Mouse (Mus musculus) natural killer cell, adult 2 months (primary cell): ENCODE data around the gene Pak2.
"Not testable (repeated sequence)": the region's sequence is repeated elsewhere in the genome, so short reads cannot be mapped to it uniquely, and the experiment has no call there.

Source experiments
- DNase-seq, 2 experiments: peaks; one replicate each; pipeline ENCODE4 v3.0.0; 2022; ENCODE audit warnings: low spot score in 2 of 2

Gene Pak2

GRCm38 (mm10) chr16:32091466-32091865, 12.3 kb upstream of the Pak2 start:
- no peak for DNase-seq

GRCm38 (mm10) chr16:32087629-32088443, 8.7 kb upstream of the Pak2 start:
- peak; percentile 40 to 41 for DNase-seq

- peak in 1 of 2 experiments; percentile 14 for DNase-seq
Observed at GRCm38 (mm10) chr16:32078408-32078990, 643 bp downstream of the Pak2 start.

- no peak for DNase-seq
Observed at GRCm38 (mm10) chr16:32077648-32078407, 1.3 kb downstream of the Pak2 start.

GRCm38 (mm10) chr16:32076406-32076805, 2.7 kb downstream of the Pak2 start:
- DNase-seq = no peak

- no peak for DNase-seq
Observed at GRCm38 (mm10) chr16:32075762-32076161, 3.4 kb downstream of the Pak2 start.

- DNase-seq = not testable (repeated sequence)
Observed at GRCm38 (mm10) chr16:32070070-32070469, 9.1 kb downstream of the Pak2 start.

GRCm38 (mm10) chr16:32068389-32069300, 10.5 kb downstream of the Pak2 start:
- no peak for DNase-seq

GRCm38 (mm10) chr16:32066899-32067298, 12.2 kb downstream of the Pak2 start:
- DNase-seq = no peak

GRCm38 (mm10) chr16:32063900-32064299, 15.2 kb downstream of the Pak2 start:
- DNase-seq = no peak

GRCm38 (mm10) chr16:32062226-32062625, 16.9 kb downstream of the Pak2 start:
- peak in 1 of 2 experiments; percentile 18 for DNase-seq

GRCm38 (mm10) chr16:32059840-32060523, 19.2 kb downstream of the Pak2 start:
- no peak for DNase-seq

- no peak for DNase-seq
Observed at GRCm38 (mm10) chr16:32058817-32059216, 20.3 kb downstream of the Pak2 start.

GRCm38 (mm10) chr16:32042367-32042766, 36.8 kb downstream of the Pak2 start:
- no peak for DNase-seq

GRCm38 (mm10) chr16:32019678-32020077, 59.5 kb downstream of the Pak2 start:
- no peak for DNase-seq

- no peak for DNase-seq
Observed at GRCm38 (mm10) chr16:32010330-32010729, 68.8 kb downstream of the Pak2 start.

GRCm38 (mm10) chr16:32009913-32010312, 69.2 kb downstream of the Pak2 start:
- no peak for DNase-seq

- no peak for DNase-seq
Observed at GRCm38 (mm10) chr16:32008529-32009293, 70.4 kb downstream of the Pak2 start.

GRCm38 (mm10) chr16:32004731-32005130, 74.4 kb downstream of the Pak2 start:
- DNase-seq = no peak
